Mouse (Mus musculus) CD4-positive naive resting alpha-beta T cell, adult 76 days (primary cell): ENCODE data around the gene Serpinb13. TPM values are rescaled to one million over a fixed set of nuclear protein-coding genes. Genes with fewer than 3 reads are reported as not detected.

ENCODE experiments used
- total RNA-seq: library from RNA; stranded (reverse); gene quantifications from one replicate; pipeline ENCODE4 v1.2.4, GENCODE M21; 2023

The Serpinb13 gene
- total RNA-seq: not detected

DNA sequence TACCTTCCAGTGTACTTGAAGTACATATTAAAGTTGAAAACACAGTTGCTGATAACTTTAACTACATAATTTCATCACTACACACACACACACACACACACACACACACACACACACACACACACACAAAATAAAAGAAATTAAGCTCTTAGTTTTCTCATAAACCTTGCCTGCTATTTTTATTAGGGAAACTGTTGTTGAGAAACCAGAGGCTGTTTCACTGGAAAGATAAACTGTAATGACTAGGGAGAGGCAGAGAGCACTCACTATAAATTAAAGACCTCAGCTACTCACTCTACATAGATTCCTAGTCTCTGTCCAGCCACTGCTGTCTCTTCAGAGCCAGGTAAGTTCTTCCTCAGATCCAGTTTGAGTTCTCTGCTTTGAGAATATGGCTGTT, at the start of gene Serpinb13:
TSS of gene Serpinb13 (plus strand) at position 301 of the 400 bp plus-strand sequence.

DNA sequence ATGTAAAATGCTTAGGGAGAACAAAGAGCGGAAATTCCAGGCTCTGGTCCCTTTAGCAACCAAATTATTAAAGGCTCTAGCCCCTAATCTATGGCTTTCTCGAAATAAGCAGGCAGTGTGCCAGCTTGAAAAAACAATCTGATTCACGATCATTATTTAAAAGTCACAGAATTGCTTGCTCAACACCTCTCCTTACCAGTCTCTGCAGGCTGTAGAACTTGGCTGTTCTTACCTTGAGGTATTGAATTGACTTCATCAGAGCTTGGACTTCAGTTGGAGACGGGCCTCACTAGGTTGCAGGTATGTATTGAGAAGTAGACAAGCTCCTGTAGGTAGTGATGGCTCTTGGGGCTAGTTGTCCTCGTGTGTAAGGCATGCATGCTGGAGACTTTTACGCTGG, 46.5 kb upstream of the Serpinb13 start, which contains the start of gene Serpinb12:
TSS of gene Serpinb12 (plus strand) at position 185 of the 400 bp plus-strand sequence.

Other genes starting within 250 kb of the Serpinb13 start
- 40.0 TPM for gene Kdsr, start 221.3 kb upstream of the Serpinb13 start, total RNA-seq
- gene Vps4b, start 184.3 kb upstream of the Serpinb13 start, total RNA-seq: 126 TPM
- gene Serpinb5, start 119.8 kb upstream of the Serpinb13 start, total RNA-seq: not detected
- gene Serpinb12, start 46.5 kb upstream of the Serpinb13 start, total RNA-seq: not detected
- gene Serpinb3a, start 71.3 kb downstream of the Serpinb13 start, total RNA-seq: not detected
- gene Serpinb3d, start 102.5 kb downstream of the Serpinb13 start, total RNA-seq: not detected